Mouse (Mus musculus) hindbrain, embryonic 14.5 days (tissue): ENCODE results near the gene Chst11. TPM values are rescaled to one million over a fixed set of nuclear protein-coding genes. Genes with fewer than 3 reads are reported as not detected.
A peak's percentile ranks its signal among the peaks of the same experiment; 100 is the strongest.

Experiments used
- ATAC-seq: fragments of 200-750 bp; cut with Nextera tagmentation; 2 replicates; pipeline ENCODE4 v1.8.0; 2017; ENCODE audit warnings: moderate number of reproducible peaks, mild to moderate bottlenecking, moderate TSS enrichment, moderate library complexity; ENCODE audit not compliant: low FRiP score
- DNase-seq: peaks from one replicate; pipeline ENCODE4 v3.0.0-alpha.2; 2015; ENCODE audit warnings: low spot score
- H3K27ac ChIP-seq: fragments of 300-500 bp; sonication (generic); 2 replicates; pipeline ENCODE4 v1.5.1; 2014; ENCODE audit warnings: mild to moderate bottlenecking, moderate library complexity
- H3K27me3 ChIP-seq: fragments of 300-500 bp; sonication (generic); 2 replicates; pipeline ENCODE4 v1.6.1; 2014; ENCODE audit warnings: mild to moderate bottlenecking, low read length, mixed read lengths; ENCODE audit not compliant: control insufficient read depth, insufficient read depth
- H3K36me3 ChIP-seq: fragments of 300-500 bp; sonication (generic); replicated peaks from 2 replicates; pipeline ENCODE4 v1.6.1; 2014; ENCODE audit not compliant: control insufficient read depth, insufficient read depth
- H3K4me1 ChIP-seq: fragments of 300-500 bp; sonication (generic); replicated peaks from 2 replicates; pipeline ENCODE4 v1.6.1; 2014; ENCODE audit warnings: antibody characterized with exemption, low read length, mixed read lengths; ENCODE audit not compliant: control insufficient read depth, insufficient read depth
- H3K4me2 ChIP-seq: fragments of 300-500 bp; sonication (generic); replicated peaks from 2 replicates; pipeline ENCODE4 v1.6.1; 2014; ENCODE audit warnings: mild to moderate bottlenecking, moderate library complexity
- H3K4me3 ChIP-seq: fragments of 300-500 bp; sonication (generic); replicated peaks from 2 replicates; pipeline ENCODE4 v1.5.1; 2014; ENCODE audit warnings: mild to moderate bottlenecking, low read length
- H3K9ac ChIP-seq: fragments of 300-500 bp; sonication (generic); 2 replicates; pipeline ENCODE4 v1.6.1; 2014
- H3K9me3 ChIP-seq: fragments of 300-500 bp; sonication (generic); 2 replicates; pipeline ENCODE4 v1.6.1; 2016; ENCODE audit warnings: low read length; ENCODE audit not compliant: control insufficient read depth
- WGBS: fragments of 180-500 bp; shearing (Covaris S2); extraction: QIAGEN DNeasy Blood & Tissue Kit; methylation state at CpG from one replicate; pipeline ENCODE4 v1.1.7; 2014; 5-methylcytosine and 5-hydroxymethylcytosine counted together
- polyA plus RNA-seq: library from polyadenylated mRNA; unstranded; fragments of >200 nt; fragmentation: Nextera tagmentation; extraction: Ambion mirVana; gene quantifications from 2 replicates; pipeline ENCODE4 v1.2.1, GENCODE M21; 2014

Gene Chst11
- polyA plus RNA-seq, 1 experiment from 2014 or later: 5.4 TPM

DNA sequence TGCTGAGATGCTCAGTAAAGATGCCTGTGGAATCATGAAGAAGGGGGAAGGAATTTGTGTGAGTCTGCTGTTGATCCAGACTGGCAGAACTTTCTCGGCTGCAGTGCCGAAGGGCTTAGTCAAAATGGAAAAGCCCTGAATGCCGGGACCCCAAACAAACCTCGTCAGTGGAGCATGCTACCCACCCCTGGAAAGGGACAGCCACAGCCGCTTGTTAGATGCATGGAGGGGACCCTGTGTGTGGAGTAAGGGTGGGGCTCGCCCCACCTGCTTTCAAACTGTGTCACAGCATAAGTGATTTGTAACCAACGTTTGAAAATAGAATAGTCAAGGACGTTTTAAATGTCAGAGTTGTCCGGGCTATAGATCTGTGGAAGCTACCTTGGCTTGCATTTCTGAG is 181.0 kb downstream of the Chst11 start:
- H3K27me3 ChIP-seq: no peaks in the 10 kb centered on the region
- H3K4me1 ChIP-seq: peaks cover 15% of the 10 kb centered on the region; the same call in 1 of the 2 replicates
- DNase-seq: no peak
- no peaks in the 10 kb centered on the region for H3K36me3 ChIP-seq
- H3K4me2 ChIP-seq: no peak overlapping the region
- H3K9ac ChIP-seq: no peak overlapping the region
- no peak for ATAC-seq
- no peak overlapping the region for H3K27ac ChIP-seq
- no peak overlapping the region for H3K4me3 ChIP-seq
- WGBS: 87% methylated on average over 9 of the region's 9 CpGs
- H3K9me3 ChIP-seq: no peaks in the 10 kb centered on the region

DNA sequence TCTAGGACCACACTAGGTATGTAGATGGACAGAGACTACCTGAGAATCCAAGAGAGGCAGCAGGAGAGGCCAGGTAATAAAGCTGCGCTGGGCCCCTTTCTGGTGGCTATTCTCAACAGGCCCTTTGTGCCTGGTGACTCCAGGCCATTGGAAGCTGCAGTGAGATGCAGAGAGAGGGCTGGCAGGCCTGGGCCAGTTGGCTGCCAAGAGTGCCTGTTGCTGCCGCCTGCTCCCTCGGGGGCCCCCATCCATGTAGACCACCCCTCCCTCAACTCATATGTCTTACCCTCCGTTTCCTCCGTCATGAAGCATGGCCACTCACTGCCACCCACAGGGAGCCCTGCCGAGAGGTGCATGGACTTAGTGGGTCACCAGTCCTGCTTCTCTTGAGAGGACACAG is 182.2 kb downstream of the Chst11 start:
- no peaks in the 10 kb centered on the region for H3K36me3 ChIP-seq
- ATAC-seq (no peak), DNase-seq (no peak)
- H3K4me3 ChIP-seq: no peak overlapping the region
- peaks cover 5% of the 10 kb centered on the region; the same call in 1 of the 2 replicates for H3K4me1 ChIP-seq
- H3K9me3 ChIP-seq: no peaks in the 10 kb centered on the region
- H3K27ac ChIP-seq: no peak overlapping the region
- no peaks in the 10 kb centered on the region for H3K27me3 ChIP-seq
- no peak overlapping the region for H3K4me2 ChIP-seq
- WGBS: 79% methylated on average over 6 of the region's 6 CpGs
- no peak overlapping the region for H3K9ac ChIP-seq

DNA sequence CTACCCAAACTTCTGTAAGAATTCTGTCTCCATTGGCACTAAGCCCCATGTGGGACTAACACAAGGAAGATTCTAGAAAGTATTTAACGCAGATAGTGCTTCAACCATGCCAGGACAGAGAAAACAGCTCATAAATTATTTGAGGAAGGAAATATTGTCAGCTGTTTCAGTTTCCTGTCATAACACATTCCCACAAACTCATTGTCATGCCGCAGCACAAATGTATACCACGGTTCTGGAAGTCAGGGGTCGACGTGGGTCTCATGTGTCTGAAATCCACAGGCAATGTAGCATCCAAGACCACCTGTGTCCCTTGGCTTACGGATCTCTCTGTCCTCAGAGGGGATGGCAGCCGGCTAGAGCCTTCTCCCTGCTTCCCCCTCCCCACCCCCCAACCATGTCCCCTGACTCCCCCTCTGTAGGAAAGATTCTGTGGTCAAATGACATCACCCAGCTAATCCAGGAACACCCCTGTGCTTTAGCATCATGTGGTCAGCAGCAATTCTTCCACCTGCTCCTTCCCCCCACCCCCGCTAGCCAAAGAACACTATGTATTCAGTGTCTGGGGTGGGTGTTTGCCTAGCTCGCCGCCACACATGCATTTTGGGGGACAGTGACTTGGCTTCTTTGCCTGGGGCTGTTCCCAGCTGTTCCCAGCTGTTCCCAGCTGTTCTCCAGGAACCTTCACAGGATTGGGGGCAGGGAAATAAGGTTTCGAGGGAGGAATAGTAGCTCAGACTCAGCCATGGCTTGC is 183.2 kb downstream of the Chst11 start:
- H3K9me3 ChIP-seq: no peaks in the 10 kb centered on the region
- no peak for DNase-seq
- WGBS: 76% methylated on average over 11 of the region's 11 CpGs
- H3K4me2 ChIP-seq: no peak overlapping the region
- no peak overlapping the region for H3K27ac ChIP-seq
- no peaks in the 10 kb centered on the region for H3K4me1 ChIP-seq
- no peak overlapping the region for H3K9ac ChIP-seq
- no peak for ATAC-seq
- no peaks in the 10 kb centered on the region for H3K27me3 ChIP-seq
- H3K4me3 ChIP-seq: no peak overlapping the region
- H3K36me3 ChIP-seq: no peaks in the 10 kb centered on the region

DNA sequence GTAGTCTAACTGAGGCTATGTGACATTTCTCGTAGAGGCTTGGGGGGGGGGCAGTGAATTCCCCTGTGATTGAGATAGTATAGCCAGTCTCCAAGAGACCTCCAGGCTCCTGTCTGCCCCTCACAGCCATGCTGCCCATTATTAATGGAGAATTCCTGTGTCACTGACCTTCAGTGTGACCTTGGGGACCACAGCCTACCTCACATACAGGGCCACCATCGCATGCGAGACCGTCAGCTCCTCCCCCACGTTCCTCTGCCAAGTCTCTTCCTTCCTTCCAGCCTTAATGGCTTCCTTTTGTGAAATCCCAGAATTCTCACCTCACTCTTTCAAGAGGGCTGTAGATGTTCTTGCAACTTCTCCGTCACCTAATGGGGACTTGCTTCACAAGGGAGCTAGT is 184.3 kb downstream of the Chst11 start:
- no peak overlapping the region for H3K4me2 ChIP-seq
- H3K4me3 ChIP-seq: no peak overlapping the region
- no peaks in the 10 kb centered on the region for H3K27me3 ChIP-seq
- WGBS: 87% methylated on average over 6 of the region's 6 CpGs
- no peaks in the 10 kb centered on the region for H3K36me3 ChIP-seq
- ATAC-seq (no peak), DNase-seq (no peak)
- H3K9me3 ChIP-seq: no peaks in the 10 kb centered on the region
- H3K4me1 ChIP-seq: no peaks in the 10 kb centered on the region
- no peak overlapping the region for H3K27ac ChIP-seq
- no peak overlapping the region for H3K9ac ChIP-seq

DNA sequence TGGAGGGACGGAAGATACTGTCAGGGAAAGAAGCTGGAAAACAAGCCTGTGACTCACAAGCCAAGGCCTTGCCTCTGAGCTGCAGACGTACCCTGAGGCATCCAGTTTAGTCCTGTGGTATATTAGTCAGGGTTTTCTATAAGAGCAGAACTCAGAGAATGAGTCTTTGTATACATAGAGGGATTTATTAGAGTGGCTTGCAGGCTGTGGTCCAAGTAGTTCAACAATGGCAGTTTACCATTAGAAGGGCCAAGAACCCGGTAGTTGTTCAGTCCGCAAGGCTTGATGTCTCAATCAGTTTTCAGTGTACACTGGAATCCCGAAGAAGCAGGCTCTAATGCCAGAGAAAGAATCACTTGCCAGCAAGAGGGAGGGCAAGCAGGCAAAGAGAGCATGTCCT is 192.9 kb downstream of the Chst11 start:
- ATAC-seq (no peak), DNase-seq (no peak)
- no peaks in the 10 kb centered on the region for H3K36me3 ChIP-seq
- no peak overlapping the region for H3K4me3 ChIP-seq
- WGBS: 85% methylated on average over 5 of the region's 5 CpGs
- H3K4me1 ChIP-seq: peaks cover 5% of the 10 kb centered on the region; the same call in 1 of the 2 replicates
- no peak overlapping the region for H3K27ac ChIP-seq
- H3K27me3 ChIP-seq: no peaks in the 10 kb centered on the region
- H3K9ac ChIP-seq: no peak overlapping the region
- no peak overlapping the region for H3K4me2 ChIP-seq
- no peaks in the 10 kb centered on the region for H3K9me3 ChIP-seq

DNA sequence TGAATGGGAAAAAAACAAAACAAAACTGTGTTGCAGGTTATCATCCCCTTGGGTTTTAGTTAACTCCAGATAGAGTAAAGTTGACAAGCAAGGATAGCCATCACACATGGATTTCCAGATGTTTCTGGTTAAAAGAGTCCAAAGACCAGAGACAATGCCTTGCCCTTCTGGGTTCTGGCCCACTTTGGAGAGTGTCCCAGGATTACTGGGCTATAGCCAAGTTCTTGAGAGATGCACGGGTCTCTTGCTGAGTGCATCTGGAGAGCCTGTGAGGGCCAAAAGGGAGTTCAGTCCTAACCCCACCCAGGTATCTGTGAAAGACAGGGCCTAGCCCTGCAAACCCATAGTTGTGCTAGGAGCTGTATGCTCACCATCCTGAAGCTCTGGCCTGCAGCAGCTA is 193.4 kb downstream of the Chst11 start:
- no peak for ATAC-seq
- 78% methylated on average over 1 of the region's 1 CpGs for WGBS
- no peaks in the 10 kb centered on the region for H3K27me3 ChIP-seq

DNA sequence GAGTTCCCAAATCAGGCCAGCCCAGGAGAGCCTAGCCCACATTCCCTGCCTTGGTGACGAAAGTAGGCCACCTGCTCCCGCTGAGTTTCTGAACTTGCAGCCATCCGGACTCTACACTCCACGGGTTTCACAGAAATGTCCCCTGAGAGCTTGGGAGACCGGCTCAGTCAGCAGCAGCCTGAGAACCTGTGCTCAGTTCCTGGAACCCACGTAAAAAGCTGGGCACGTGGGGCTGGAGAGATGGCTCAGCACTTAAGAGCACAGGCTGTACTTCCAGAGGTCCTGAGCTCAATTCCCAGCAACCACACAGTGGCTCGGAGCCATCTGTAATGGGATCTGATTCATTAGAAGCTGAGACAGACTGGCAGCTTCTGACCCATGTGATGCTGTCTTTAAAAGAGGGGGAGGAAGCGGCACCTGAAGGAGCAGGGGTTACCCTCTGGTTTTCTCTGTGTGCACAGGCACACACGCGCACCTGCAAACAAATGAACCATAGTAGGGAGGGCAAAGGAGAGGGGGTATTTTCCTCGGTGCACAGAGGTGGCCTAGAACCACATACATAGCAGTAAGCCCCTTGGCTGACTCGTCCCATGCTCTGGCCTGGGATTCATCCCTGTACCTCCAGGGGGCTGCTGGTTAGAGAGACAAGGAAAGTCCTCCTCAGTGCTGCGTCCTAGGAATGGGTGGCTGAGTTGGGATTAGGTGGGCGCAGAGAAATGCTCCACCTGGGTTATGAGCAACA is 196.7 kb downstream of the Chst11 start:
- H3K9me3 ChIP-seq: no peaks in the 10 kb centered on the region
- H3K36me3 ChIP-seq: no peaks in the 10 kb centered on the region
- H3K9ac ChIP-seq: no peak overlapping the region
- WGBS: 61% methylated on average over 15 of the region's 15 CpGs
- ATAC-seq (0 out of 2 replicates have a peak, but pooled peaks have one; percentile 5), DNase-seq (no peak)
- H3K27ac ChIP-seq: no peak overlapping the region
- no peaks in the 10 kb centered on the region for H3K27me3 ChIP-seq
- no peak overlapping the region for H3K4me3 ChIP-seq
- H3K4me1 ChIP-seq: peaks cover 14% of the 10 kb centered on the region; the same call in 1 of the 2 replicates
- no peak overlapping the region for H3K4me2 ChIP-seq

More for the DNA sequence above, 193.4 kb downstream of the Chst11 start:
- H3K9me3 ChIP-seq: no peaks in the 10 kb centered on the region
- H3K36me3 ChIP-seq: no peaks in the 10 kb centered on the region
- peaks cover 7% of the 10 kb centered on the region; the same call in 1 of the 2 replicates for H3K4me1 ChIP-seq
- DNase-seq: no peak
- no peak overlapping the region for H3K4me3 ChIP-seq
- no peak overlapping the region for H3K9ac ChIP-seq
- H3K4me2 ChIP-seq: no peak overlapping the region
- H3K27ac ChIP-seq: no peak overlapping the region

DNA sequence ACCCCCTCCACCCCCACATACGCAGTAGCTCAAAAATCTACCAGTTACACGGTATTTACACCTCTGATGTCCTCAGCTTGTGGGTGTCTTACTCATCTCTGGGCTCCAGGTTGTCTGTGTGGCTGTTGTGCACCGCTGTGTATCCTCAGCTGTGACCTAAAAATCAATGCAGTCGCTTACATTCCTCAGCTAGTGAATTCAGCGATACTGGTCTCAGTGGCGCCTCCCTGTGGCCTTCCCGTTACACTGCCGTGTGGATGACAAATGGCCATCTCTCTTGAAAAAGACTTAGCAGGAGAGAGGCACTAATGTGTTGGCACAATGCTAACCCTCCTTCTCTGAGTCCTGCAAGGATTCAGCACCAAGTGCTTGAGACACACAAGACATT is 197.3 kb downstream of the Chst11 start:
- Histone ChIP-seq H3K4me2 (no peak overlapping the region), H3K9ac (no peak overlapping the region), H3K36me3 (no peaks in the 10 kb centered on the region), H3K9me3 (no peaks in the 10 kb centered on the region), H3K27ac (no peak overlapping the region), H3K27me3 (no peaks in the 10 kb centered on the region), H3K4me1 (peaks cover 14% of the 10 kb centered on the region; the same call in 1 of the 2 replicates), H3K4me3 (no peak overlapping the region)
- DNase-seq (peak; percentile 74), ATAC-seq (0 out of 2 replicates have a peak, but pooled peaks have one; percentile 28)
- 31% methylated on average over 8 of the region's 8 CpGs for WGBS

DNA sequence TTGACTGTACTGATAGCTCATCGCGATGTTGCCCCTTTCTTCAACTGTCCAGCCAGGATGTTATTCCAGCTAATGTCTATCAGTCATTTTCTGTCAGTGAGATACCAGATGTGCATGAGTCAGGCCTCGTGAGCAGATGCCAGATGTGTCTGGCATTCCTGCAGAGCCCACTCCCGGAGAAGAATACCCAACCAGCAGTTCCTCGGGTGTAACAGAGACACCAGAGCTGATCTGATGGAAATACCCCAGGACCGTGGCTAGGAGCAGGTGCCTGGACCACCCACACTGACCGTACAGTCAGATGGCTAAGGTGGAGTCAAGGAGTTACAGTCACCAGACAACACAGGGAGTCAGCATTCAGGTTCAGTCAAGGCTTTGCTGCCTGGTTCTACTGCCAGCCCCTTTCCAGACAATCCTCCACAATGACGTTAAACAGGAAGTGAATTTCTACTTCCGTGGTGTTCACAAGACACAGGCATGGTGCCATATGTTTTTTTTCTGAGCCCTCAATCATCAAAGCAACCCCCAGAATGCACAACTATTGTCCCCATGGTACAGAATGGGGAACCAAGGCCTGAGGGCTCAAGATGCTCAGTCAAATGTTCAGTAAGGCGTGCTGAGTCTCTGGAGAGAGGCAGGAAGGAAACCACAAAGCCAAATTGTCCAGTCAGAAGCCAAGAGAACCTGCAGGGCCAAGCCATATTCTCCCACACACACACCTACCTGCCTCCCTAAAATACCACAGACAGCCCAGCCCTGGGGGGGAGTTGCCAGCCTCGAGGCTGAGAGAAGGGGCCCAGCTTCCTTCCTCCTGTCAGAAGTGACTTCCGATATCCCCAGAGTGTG is 198.6 kb downstream of the Chst11 start:
- no peaks in the 10 kb centered on the region for H3K9me3 ChIP-seq
- no peak overlapping the region for H3K4me2 ChIP-seq
- no peak overlapping the region for H3K4me3 ChIP-seq
- WGBS: 73% methylated on average over 12 of the region's 12 CpGs
- ATAC-seq: no peak
- no peak for DNase-seq
- H3K27ac ChIP-seq: peak overlapping the region; percentile 16; the same call in 1 of the 2 replicates
- H3K4me1 ChIP-seq: peaks cover 14% of the 10 kb centered on the region; the same call in 1 of the 2 replicates
- no peak overlapping the region for H3K9ac ChIP-seq
- H3K27me3 ChIP-seq: no peaks in the 10 kb centered on the region
- H3K36me3 ChIP-seq: no peaks in the 10 kb centered on the region
